Mouse (Mus musculus) kidney, postnatal 14 days (tissue): ENCODE data around the gene Lrrc45.

Source experiments
- DNase-seq: peaks from one replicate; pipeline ENCODE4 v3.0.0; 2022; ENCODE audit warnings: mixed read lengths

Lrrc45 gene

GRCm38 (mm10) chr11:120704486-120705325, 9.0 kb upstream of the Lrrc45 start:
- no peak for DNase-seq

GRCm38 (mm10) chr11:120706120-120706519, 7.6 kb upstream of the Lrrc45 start:
- no peak for DNase-seq

- DNase-seq, result no peak
Measured at GRCm38 (mm10) chr11:120707225-120707624, 6.5 kb upstream of the Lrrc45 start.

GRCm38 (mm10) chr11:120707969-120708368, 5.8 kb upstream of the Lrrc45 start:
- no peak for DNase-seq

- DNase-seq, result peak; percentile 30
Measured at GRCm38 (mm10) chr11:120709551-120709950, 4.2 kb upstream of the Lrrc45 start.

GRCm38 (mm10) chr11:120710672-120711071, 3.1 kb upstream of the Lrrc45 start:
- DNase-seq, result no peak

- DNase-seq, result no peak
Measured at GRCm38 (mm10) chr11:120711980-120712604, 1.6 kb upstream of the Lrrc45 start.

GRCm38 (mm10) chr11:120712771-120713568, 755 bp upstream of the Lrrc45 start:
- DNase-seq, result peak; percentile 71

GRCm38 (mm10) chr11:120714546-120714945, 821 bp downstream of the Lrrc45 start:
- no peak for DNase-seq

- no peak for DNase-seq
Measured at GRCm38 (mm10) chr11:120715131-120715530, 1.4 kb downstream of the Lrrc45 start.

GRCm38 (mm10) chr11:120719242-120719641, 5.5 kb downstream of the Lrrc45 start:
- no peak for DNase-seq

- DNase-seq, result no peak
Measured at GRCm38 (mm10) chr11:120719841-120720376, 6.2 kb downstream of the Lrrc45 start.

GRCm38 (mm10) chr11:120720450-120720849, 6.7 kb downstream of the Lrrc45 start:
- DNase-seq, result peak; percentile 87

GRCm38 (mm10) chr11:120721124-120722066, 7.7 kb downstream of the Lrrc45 start, which contains the start of gene Rac3:
Gene Rac3, plus strand, starts transcription at chr11:120721470.
- DNase-seq, result peak; percentile 83

GRCm38 (mm10) chr11:120722067-120722630, 8.4 kb downstream of the Lrrc45 start:
- no peak for DNase-seq

- DNase-seq, result peak; percentile 69
Measured at GRCm38 (mm10) chr11:120722761-120723382, 9.1 kb downstream of the Lrrc45 start.

GRCm38 (mm10) chr11:120723509-120723908, 9.8 kb downstream of the Lrrc45 start:
- DNase-seq, result no peak

- peak; percentile 61 for DNase-seq
Measured at GRCm38 (mm10) chr11:120726243-120727168, 12.8 kb downstream of the Lrrc45 start.

GRCm38 (mm10) chr11:120727169-120727527, 13.4 kb downstream of the Lrrc45 start, which contains the start of gene Dcxr:
Gene Dcxr, minus strand, starts transcription at chr11:120727281.
- peak; percentile 95 for DNase-seq

- DNase-seq, result no peak
Measured at GRCm38 (mm10) chr11:120727564-120727963, 13.8 kb downstream of the Lrrc45 start.
